Mouse (Mus musculus): ENCODE data around the gene Gmnc. TPM values are rescaled to one million over a fixed set of nuclear protein-coding genes. Genes with fewer than 3 reads are reported as not detected.

The Gmnc gene
- total RNA-seq, 1 experiment from 2014 or later: not detected

- ATAC-seq (replicated peaks in 1 of 2; ENCODE audit: insufficient read depth in 1 of 2, low FRiP score in 2 of 2, low TSS enrichment in 1 of 2, low read depth in 1 of 2, poor library complexity in 2 of 2, severe bottlenecking in 2 of 2): no peak
Observed at GRCm38 (mm10) chr16:26886337-26886736, 105.1 kb downstream of the Gmnc start.

DNA sequence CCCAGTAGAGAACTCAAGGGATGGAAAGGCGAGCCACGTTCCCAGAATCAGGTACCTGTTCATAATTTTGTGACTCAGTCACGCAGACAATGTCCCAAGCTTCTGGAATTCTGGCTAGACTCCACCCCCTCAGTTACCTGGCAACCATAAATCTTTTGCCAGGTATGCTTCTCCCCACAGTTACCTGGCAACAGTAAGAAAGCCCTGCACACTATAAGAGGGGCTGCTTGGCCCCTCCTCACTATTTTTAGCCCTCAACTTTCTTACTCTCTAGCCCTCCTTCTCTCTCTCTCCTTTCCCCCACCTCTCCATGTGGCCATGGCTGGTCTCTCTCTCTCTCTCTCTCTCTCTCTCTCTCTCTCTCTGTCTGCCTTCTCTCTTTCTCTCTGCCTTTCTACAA, 114.6 kb downstream of the Gmnc start:
- no peak for ATAC-seq (replicated peaks in 1 of 2; ENCODE audit: insufficient read depth in 1 of 2, low FRiP score in 2 of 2, low TSS enrichment in 1 of 2, low read depth in 1 of 2, poor library complexity in 2 of 2, severe bottlenecking in 2 of 2)

Data from hematopoietic stem cell, adult 5-6 weeks (primary cell).